Mouse (Mus musculus) CH12.LX (cell line): Measurements from ENCODE around the gene Hmga2.

Source experiments
- CTCF ChIP-seq, 2 experiments: IDR thresholded peaks in 1 of 2; conservative IDR thresholded peaks in 1 of 2; 2 replicates each; pipeline ENCODE4 v1.5.1; 2011 to 2012; ENCODE audit warnings: low read depth in 2 of 2, low read length in 2 of 2, improper control_type of control experiment in 1 of 2, inconsistent platforms in 1 of 2, mild to moderate bottlenecking in 1 of 2, moderate library complexity in 1 of 2
- E2F4 ChIP-seq: IDR thresholded peaks from 2 replicates; pipeline ENCODE4 v1.6.1; 2011; ENCODE audit warnings: low read depth, low read length, improper control_type of control experiment; ENCODE audit not compliant: insufficient replicate concordance
- ELF1 ChIP-seq: IDR thresholded peaks from 2 replicates; pipeline ENCODE4 v1.6.1; 2014; ENCODE audit warnings: low read depth, mild to moderate bottlenecking, inconsistent platforms, low read length, improper control_type of control experiment
- EP300 ChIP-seq: IDR thresholded peaks from 2 replicates; pipeline ENCODE4 v1.6.1; 2011; ENCODE audit warnings: low read length, improper control_type of control experiment
- HCFC1 ChIP-seq: IDR thresholded peaks from 2 replicates; pipeline ENCODE4 v1.6.1; 2012; ENCODE audit warnings: low read depth, mild to moderate bottlenecking, inconsistent platforms, low read length, improper control_type of control experiment
- JUND ChIP-seq: conservative IDR thresholded peaks from 2 replicates; pipeline ENCODE4 v1.6.1; 2011; ENCODE audit warnings: low read depth, low read length, improper control_type of control experiment
- MAFK ChIP-seq: IDR thresholded peaks from 2 replicates; pipeline ENCODE4 v1.6.1; 2011; ENCODE audit warnings: low read length, improper control_type of control experiment; ENCODE audit not compliant: insufficient replicate concordance
- MXI1 ChIP-seq: IDR thresholded peaks from 2 replicates; pipeline ENCODE4 v1.6.1; 2011; ENCODE audit warnings: mild to moderate bottlenecking, low read depth, low read length, improper control_type of control experiment
- POLR2A ChIP-seq: IDR thresholded peaks from 2 replicates; pipeline ENCODE4 v1.6.1; 2011; ENCODE audit warnings: low read depth, mild to moderate bottlenecking, improper control_type of control experiment, low read length
- RAD21 ChIP-seq: IDR thresholded peaks from 2 replicates; pipeline ENCODE4 v1.6.1; 2011; ENCODE audit warnings: low read depth, mild to moderate bottlenecking, low read length, improper control_type of control experiment, moderate library complexity
- USF1 ChIP-seq: IDR thresholded peaks from 2 replicates; pipeline ENCODE4 v1.6.1; 2014; ENCODE audit warnings: low read depth, mild to moderate bottlenecking, inconsistent platforms, low read length, improper control_type of control experiment
- USF2 ChIP-seq: conservative IDR thresholded peaks from 2 replicates; pipeline ENCODE4 v1.6.1; 2011; ENCODE audit warnings: low read depth, low read length, improper control_type of control experiment

GRCm38 (mm10) chr10:120474301-120474700 lies 2.0 kb downstream of the Hmga2 start:
- TF ChIP-seq CTCF (conservative IDR thresholded peaks at IDR 0.05 in 1 of 2, IDR thresholded peaks at IDR 0.05 in 1 of 2; ENCODE audit: low read depth in 2 of 2, low read length in 2 of 2) (no peak), USF2 (no peak), POLR2A (no peak), MXI1 (no peak), USF1 (no peak), ELF1 (no peak), E2F4 (no peak), JUND (no peak), EP300 (no peak), HCFC1 (no peak), MAFK (no peak), RAD21 (no peak)
